Mouse (Mus musculus) cerebellum, adult 2 months (tissue): ENCODE data around the gene Cacna2d3. TPM values are rescaled to one million over a fixed set of nuclear protein-coding genes. Genes with fewer than 3 reads are reported as not detected.

Source experiments
- DNase-seq, 2 experiments: peaks; one replicate each; pipeline ENCODE4 v3.0.0; 2021
- H3K27ac ChIP-seq: fragments of 200-500 bp; 2 replicates; pipeline ENCODE4 v1.5.1; 2012; ENCODE audit warnings: low read length, control low read depth, inconsistent platforms; ENCODE audit not compliant: insufficient read depth
- H3K27me3 ChIP-seq: fragments of 200-500 bp; 2 replicates; pipeline ENCODE4 v1.6.1; 2012; ENCODE audit warnings: inconsistent platforms, mild to moderate bottlenecking, low read length, moderate library complexity; ENCODE audit not compliant: control insufficient read depth, insufficient read depth
- H3K4me1 ChIP-seq: fragments of 200-500 bp; 2 replicates; pipeline ENCODE4 v1.6.1; 2011; ENCODE audit warnings: low read length; ENCODE audit not compliant: control insufficient read depth, insufficient read depth
- H3K4me3 ChIP-seq: fragments of 200-500 bp; replicated peaks from 2 replicates; pipeline ENCODE3; 2011; ENCODE audit warnings: mild to moderate bottlenecking, low read depth, low read length, control low read depth; ENCODE audit not compliant: insufficient read depth
- CTCF ChIP-seq: fragments of 200-500 bp; IDR thresholded peaks from 2 replicates; pipeline ENCODE4 v1.5.1; 2011; ENCODE audit warnings: low read depth, mild to moderate bottlenecking, control low read depth, low read length, moderate library complexity, borderline replicate concordance; ENCODE audit not compliant: insufficient read depth
- POLR2A ChIP-seq: fragments of 200-500 bp; IDR thresholded peaks from 2 replicates; pipeline ENCODE4 v1.6.1; 2011; ENCODE audit warnings: low read length, control low read depth, borderline replicate concordance; ENCODE audit not compliant: insufficient read depth
- WGBS: fragments of 180-500 bp; shearing (Covaris S2); methylation state at CpG from one replicate; pipeline ENCODE4 v1.1.7; 2018; 5-methylcytosine and 5-hydroxymethylcytosine counted together
- polyA plus RNA-seq: library from polyadenylated mRNA; depleted of rRNA; stranded (reverse); fragments of >200 nt; gene quantifications from 2 replicates; pipeline ENCODE4 v1.2.3, GENCODE M21; 2012

The Cacna2d3 gene
- polyA plus RNA-seq, 1 experiment = 40.3 TPM

- TF ChIP-seq CTCF = no peak
- no peak for TF ChIP-seq POLR2A
- Histone ChIP-seq H3K27ac (no peak overlapping the region), H3K4me3 (no peak overlapping the region), H3K4me1 (no peaks in the 10 kb centered on the region), H3K27me3 (no peaks in the 10 kb centered on the region)
- 66% methylated on average over 5 of the region's 5 CpGs for WGBS
- no peak for DNase-seq
These were observed 146.1 kb downstream of the Cacna2d3 start for GRCm38 (mm10) chr14:29575551-29575950.

GRCm38 (mm10) chr14:29562704-29563103 lies 159.0 kb downstream of the Cacna2d3 start:
- H3K27ac ChIP-seq = no peak overlapping the region

DNA sequence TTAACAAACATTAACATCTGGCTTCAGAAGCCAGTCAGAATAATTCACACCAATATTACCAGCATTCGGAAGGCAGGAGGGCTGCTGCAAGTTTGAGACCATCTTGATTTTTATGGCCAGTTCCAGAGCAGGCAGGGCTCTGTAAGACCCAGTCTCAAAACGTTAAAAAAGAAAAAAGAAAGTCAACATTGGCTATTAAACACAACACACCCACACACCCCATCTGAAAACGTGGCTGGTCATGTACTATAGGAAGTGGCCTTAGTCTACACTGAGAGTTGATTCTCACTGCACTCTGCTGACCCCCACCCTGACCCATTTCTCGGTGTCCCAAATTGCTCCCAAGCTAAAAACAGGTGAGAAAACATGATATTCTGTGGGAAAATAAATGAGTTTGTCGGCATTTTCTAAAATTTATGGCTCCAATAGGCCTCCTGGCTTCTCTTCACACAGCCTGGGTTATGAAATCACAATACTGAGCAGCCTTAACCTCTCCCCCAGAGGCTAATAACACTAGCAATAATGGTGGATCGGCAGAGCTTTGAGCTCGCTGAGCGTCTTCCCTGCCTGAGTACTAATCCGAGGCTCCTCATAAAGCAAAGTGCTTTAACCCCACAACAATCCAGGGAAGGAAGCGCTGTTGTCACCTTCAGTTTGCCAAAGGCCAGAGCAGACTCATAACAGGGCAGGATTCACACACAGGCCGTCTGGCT lies 160.4 kb downstream of the Cacna2d3 start:
- no peak for DNase-seq
- TF ChIP-seq CTCF (no peak), POLR2A (no peak)
- no peak overlapping the region for H3K27ac ChIP-seq
- no peaks in the 10 kb centered on the region for H3K27me3 ChIP-seq
- H3K4me1 ChIP-seq = 0 out of 2 replicates have a peak, but pooled peaks cover 4% of the 10 kb centered on the region
- 91% methylated on average over 11 of the region's 11 CpGs for WGBS
- H3K4me3 ChIP-seq = no peak overlapping the region

More at GRCm38 (mm10) chr14:29562704-29563103, 159.0 kb downstream of the Cacna2d3 start:
- DNase-seq = no peak
- TF ChIP-seq POLR2A (no peak), CTCF (no peak)
- Histone ChIP-seq H3K27me3 (no peaks in the 10 kb centered on the region), H3K4me1 (0 out of 2 replicates have a peak, but pooled peaks cover 2% of the 10 kb centered on the region), H3K4me3 (no peak overlapping the region)
- WGBS = 66% methylated on average over 6 of the region's 6 CpGs

GRCm38 (mm10) chr14:29558440-29558839 lies 163.2 kb downstream of the Cacna2d3 start:
- no peak overlapping the region for H3K27ac ChIP-seq
- no peak for DNase-seq
- WGBS = 90% methylated on average over 8 of the region's 8 CpGs
- H3K4me1 ChIP-seq = 0 out of 2 replicates have a peak, but pooled peaks cover 4% of the 10 kb centered on the region
- H3K27me3 ChIP-seq = no peaks in the 10 kb centered on the region
- TF ChIP-seq CTCF (no peak), POLR2A (no peak)
- no peak overlapping the region for H3K4me3 ChIP-seq

DNA sequence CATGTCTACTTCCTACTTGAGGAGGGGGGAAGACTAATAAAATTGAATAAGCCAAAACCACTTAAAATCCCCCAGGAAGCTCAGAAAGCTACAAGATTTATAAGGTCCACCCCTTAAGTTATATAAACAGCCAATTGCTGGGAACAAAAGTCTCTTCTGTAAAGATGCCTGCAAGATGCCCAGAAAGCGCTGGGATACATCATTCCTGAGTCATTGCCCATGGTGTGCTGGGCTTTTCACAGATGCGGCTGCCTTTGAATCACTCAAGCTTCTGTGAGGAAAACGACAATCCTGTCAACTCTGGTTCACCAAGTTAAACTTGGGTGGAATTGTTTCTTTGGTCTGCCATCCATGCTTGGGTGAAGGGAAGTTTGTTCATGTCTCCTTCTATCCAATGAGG lies 165.5 kb downstream of the Cacna2d3 start:
- Histone ChIP-seq H3K27ac (no peak overlapping the region), H3K4me1 (0 out of 2 replicates have a peak, but pooled peaks cover 4% of the 10 kb centered on the region), H3K4me3 (no peak overlapping the region), H3K27me3 (no peaks in the 10 kb centered on the region)
- WGBS = 92% methylated on average over 3 of the region's 3 CpGs
- TF ChIP-seq POLR2A (no peak), CTCF (no peak)
- DNase-seq = no peak

DNA sequence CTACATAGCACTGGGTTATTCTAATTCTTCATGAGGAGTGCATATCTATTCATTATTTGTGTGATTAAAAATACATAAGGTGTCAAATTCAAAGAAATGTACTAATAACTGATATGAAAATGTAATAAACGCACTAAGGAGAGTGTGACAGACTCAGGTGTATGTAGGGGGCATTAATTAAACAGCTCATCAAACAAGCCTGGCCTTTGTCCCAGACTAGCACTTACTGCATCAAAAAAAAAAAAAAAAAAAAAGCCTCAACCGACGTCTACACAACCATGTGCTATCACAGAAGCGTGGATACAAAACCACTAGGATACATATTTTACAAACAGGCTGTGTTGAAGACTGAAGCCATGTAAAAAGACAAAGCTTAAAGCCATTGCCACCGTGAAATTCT lies 169.2 kb downstream of the Cacna2d3 start:
- H3K27me3 ChIP-seq = no peaks in the 10 kb centered on the region
- DNase-seq = no peak
- 57% methylated on average over 5 of the region's 5 CpGs for WGBS
- H3K27ac ChIP-seq = no peak overlapping the region
- no peak overlapping the region for H3K4me3 ChIP-seq
- H3K4me1 ChIP-seq = 0 out of 2 replicates have a peak, but pooled peaks cover under 1% of the 10 kb centered on the region
- TF ChIP-seq CTCF (no peak), POLR2A (no peak)

- no peak for TF ChIP-seq POLR2A
- TF ChIP-seq CTCF = no peak
- no peak overlapping the region for H3K27ac ChIP-seq
- no peak overlapping the region for H3K4me3 ChIP-seq
- DNase-seq = no peak
- no peaks in the 10 kb centered on the region for H3K27me3 ChIP-seq
- WGBS = 79% methylated on average over 5 of the region's 5 CpGs
- H3K4me1 ChIP-seq = no peaks in the 10 kb centered on the region
These were observed 173.0 kb downstream of the Cacna2d3 start for GRCm38 (mm10) chr14:29548646-29549045.

DNA sequence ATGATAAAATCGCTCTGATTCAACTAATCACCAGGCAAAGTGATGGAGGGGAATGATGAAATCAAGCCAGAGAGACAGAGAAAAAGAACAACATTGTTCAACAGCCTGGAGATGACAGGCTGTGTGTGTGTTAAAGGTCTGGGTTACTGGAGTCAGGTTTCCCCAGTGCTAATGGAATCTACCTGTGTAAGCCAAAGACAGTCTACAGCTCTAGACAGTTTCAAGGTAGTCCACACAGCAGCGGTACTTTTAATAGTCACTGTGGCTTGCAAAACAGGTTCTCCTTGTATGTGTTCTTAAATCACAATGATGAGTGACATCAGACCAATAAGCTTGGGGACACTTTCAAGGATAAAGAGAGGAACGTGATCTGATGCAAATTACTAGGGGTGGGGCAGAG lies 191.1 kb downstream of the Cacna2d3 start:
- no peak for DNase-seq
- TF ChIP-seq CTCF = no peak
- TF ChIP-seq POLR2A = no peak
- no peak overlapping the region for H3K27ac ChIP-seq
- H3K4me1 ChIP-seq = no peaks in the 10 kb centered on the region
- 90% methylated on average over 3 of the region's 3 CpGs for WGBS
- H3K27me3 ChIP-seq = no peaks in the 10 kb centered on the region
- no peak overlapping the region for H3K4me3 ChIP-seq
